Mouse (Mus musculus) MEL (cell line): ENCODE results near the gene Olfr743. TPM values are rescaled to one million over a fixed set of nuclear protein-coding genes. Genes with fewer than 3 reads are reported as not detected.

Experiments used
- DNase-seq: peaks from one replicate; pipeline ENCODE4 v3.0.0; 2011; ENCODE audit warnings: low read depth, low spot score
- H3K27ac ChIP-seq: 2 replicates; pipeline ENCODE4 v1.5.1; 2012; ENCODE audit warnings: low read depth, mild to moderate bottlenecking, control low read depth, low read length, moderate library complexity; ENCODE audit not compliant: control insufficient read depth
- H3K27me3 ChIP-seq, 2 experiments: fragments of 150-350 bp in 1 of 2; sonication (generic) in 1 of 2; 2 replicates each; pipeline ENCODE4 v1.6.1; 2012; ENCODE audit warnings: low read length in 2 of 2, mild to moderate bottlenecking in 2 of 2, improper control_type of control experiment in 1 of 2, moderate library complexity in 1 of 2; ENCODE audit not compliant: insufficient read depth in 2 of 2, control insufficient read depth in 1 of 2
- H3K36me3 ChIP-seq, 2 experiments: 2 replicates each; pipeline ENCODE4 v1.6.1; 2012 to 2014; ENCODE audit warnings: low read length in 2 of 2, improper control_type of control experiment in 1 of 2, inconsistent platforms in 1 of 2, mild to moderate bottlenecking in 1 of 2; ENCODE audit not compliant: insufficient read depth in 2 of 2, control insufficient read depth in 1 of 2
- H3K4me1 ChIP-seq, 2 experiments: fragments of 150-350 bp in 1 of 2; sonication (generic) in 1 of 2; 2 replicates each; pipeline ENCODE4 v1.6.1; 2012; ENCODE audit warnings: low read length in 2 of 2, improper control_type of control experiment in 1 of 2, mild to moderate bottlenecking in 1 of 2; ENCODE audit not compliant: insufficient read depth in 2 of 2, control insufficient read depth in 1 of 2
- H3K4me3 ChIP-seq, 2 experiments: fragments of 150-350 bp in 1 of 2; sonication (generic) in 1 of 2; 2 replicates each; pipeline ENCODE4 v1.5.1; 2012; ENCODE audit warnings: low read depth in 2 of 2, low read length in 2 of 2, mild to moderate bottlenecking in 2 of 2, moderate library complexity in 2 of 2, control low read depth in 1 of 2, improper control_type of control experiment in 1 of 2; ENCODE audit not compliant: control insufficient read depth in 1 of 2, insufficient read depth in 1 of 2
- H3K79me2 ChIP-seq: 2 replicates; pipeline ENCODE4 v1.6.1; 2012; ENCODE audit warnings: mild to moderate bottlenecking, low read length, moderate library complexity; ENCODE audit not compliant: control insufficient read depth, poor library complexity, insufficient read depth
- H3K9ac ChIP-seq: 2 replicates; pipeline ENCODE4 v1.6.1; 2012; ENCODE audit warnings: low read depth, mild to moderate bottlenecking, control low read depth, low read length, moderate library complexity; ENCODE audit not compliant: control insufficient read depth, poor library complexity, severe bottlenecking
- H3K9me3 ChIP-seq: fragments of 150-350 bp; sonication (generic); replicated peaks from 2 replicates; pipeline ENCODE4 v1.6.1; 2012; ENCODE audit warnings: mild to moderate bottlenecking, low read length, improper control_type of control experiment, moderate library complexity; ENCODE audit not compliant: insufficient read depth
- BHLHE40 ChIP-seq: IDR thresholded peaks from 2 replicates; pipeline ENCODE4 v1.6.1; 2012; ENCODE audit warnings: low read depth, mild to moderate bottlenecking, inconsistent platforms, low read length, improper control_type of control experiment, borderline replicate concordance
- CHD1 ChIP-seq: IDR thresholded peaks from 2 replicates; pipeline ENCODE4 v1.6.1; 2012; ENCODE audit warnings: low read depth, mild to moderate bottlenecking, inconsistent platforms, low read length, improper control_type of control experiment
- CHD2 ChIP-seq: IDR thresholded peaks from 2 replicates; pipeline ENCODE4 v1.6.1; 2011; ENCODE audit warnings: low read length, improper control_type of control experiment
- CTCF ChIP-seq, 3 experiments: IDR thresholded peaks in 2 of 3; conservative IDR thresholded peaks in 1 of 3; 2 replicates each; pipeline ENCODE4 v1.5.1; 2011 to 2012; ENCODE audit warnings: low read length in 3 of 3, low read depth in 2 of 3, mild to moderate bottlenecking in 2 of 3, improper control_type of control experiment in 1 of 3, inconsistent platforms in 1 of 3, mixed read lengths in 1 of 3, moderate library complexity in 1 of 3; ENCODE audit not compliant: control insufficient read depth in 1 of 3, insufficient read depth in 1 of 3, poor library complexity in 1 of 3, severe bottlenecking in 1 of 3
- ETS1 ChIP-seq: IDR thresholded peaks from 2 replicates; pipeline ENCODE4 v1.6.1; 2012; ENCODE audit warnings: low read depth, mild to moderate bottlenecking, inconsistent platforms, low read length, improper control_type of control experiment, moderate library complexity
- GABPA ChIP-seq: IDR thresholded peaks from 2 replicates; pipeline ENCODE4 v1.6.1; 2012; ENCODE audit warnings: low read depth, mild to moderate bottlenecking, inconsistent platforms, low read length, improper control_type of control experiment, moderate library complexity
- GATA1 ChIP-seq: IDR thresholded peaks from 2 replicates; pipeline ENCODE4 v1.6.1; 2011; ENCODE audit warnings: low read depth, low read length, improper control_type of control experiment
- JUND ChIP-seq: IDR thresholded peaks from 2 replicates; pipeline ENCODE4 v1.6.1; 2011; ENCODE audit warnings: low read depth, mild to moderate bottlenecking, improper control_type of control experiment, low read length
- KAT2A ChIP-seq: conservative IDR thresholded peaks from 2 replicates; pipeline ENCODE4 v1.6.1; 2012; ENCODE audit warnings: low read depth, low read length, improper control_type of control experiment, inconsistent platforms
- MAFK ChIP-seq: IDR thresholded peaks from 2 replicates; pipeline ENCODE4 v1.6.1; 2011; ENCODE audit warnings: low read depth, mild to moderate bottlenecking, low read length, improper control_type of control experiment, borderline replicate concordance
- MEF2A ChIP-seq: IDR thresholded peaks from 2 replicates; pipeline ENCODE4 v1.6.1; 2014; ENCODE audit warnings: low read depth, mild to moderate bottlenecking, inconsistent platforms, low read length, improper control_type of control experiment; ENCODE audit not compliant: poor library complexity, insufficient replicate concordance, severe bottlenecking; ENCODE audit errors: extremely low read depth
- MXI1 ChIP-seq: IDR thresholded peaks from 2 replicates; pipeline ENCODE4 v1.6.1; 2011; ENCODE audit warnings: mild to moderate bottlenecking, low read depth, low read length, improper control_type of control experiment
- MYB ChIP-seq: IDR thresholded peaks from 2 replicates; pipeline ENCODE4 v1.6.1; 2011; ENCODE audit warnings: mild to moderate bottlenecking, low read depth, low read length, improper control_type of control experiment
- MYC ChIP-seq: IDR thresholded peaks from 2 replicates; pipeline ENCODE4 v1.6.1; 2011; ENCODE audit warnings: low read depth, mild to moderate bottlenecking, low read length, improper control_type of control experiment, moderate library complexity
- POLR2A ChIP-seq, 2 experiments: IDR thresholded peaks; 2 replicates each; pipeline ENCODE4 v1.6.1; 2011 to 2012; ENCODE audit warnings: low read length in 2 of 2, mild to moderate bottlenecking in 2 of 2, control low read depth in 1 of 2, improper control_type of control experiment in 1 of 2, low read depth in 1 of 2, moderate library complexity in 1 of 2; ENCODE audit not compliant: control insufficient read depth in 1 of 2, insufficient read depth in 1 of 2, poor library complexity in 1 of 2
- POLR2AphosphoS2 ChIP-seq: IDR thresholded peaks from 2 replicates; pipeline ENCODE4 v1.6.1; 2011; ENCODE audit warnings: low read length, improper control_type of control experiment
- POLR2AphosphoS5 ChIP-seq: IDR thresholded peaks from 2 replicates; pipeline ENCODE4 v1.6.1; 2012; ENCODE audit warnings: low read depth, borderline replicate concordance, mild to moderate bottlenecking, inconsistent platforms, low read length, moderate library complexity, mixed read lengths
- RAD21 ChIP-seq: IDR thresholded peaks from 2 replicates; pipeline ENCODE4 v1.6.1; 2011; ENCODE audit warnings: mild to moderate bottlenecking, low read depth, low read length, improper control_type of control experiment
- RCOR1 ChIP-seq: IDR thresholded peaks from 2 replicates; pipeline ENCODE4 v1.6.1; 2012; ENCODE audit warnings: low read depth, mild to moderate bottlenecking, inconsistent platforms, low read length, improper control_type of control experiment
- SIN3A ChIP-seq: IDR thresholded peaks from 2 replicates; pipeline ENCODE4 v1.6.1; 2012; ENCODE audit warnings: low read length, improper control_type of control experiment, inconsistent platforms
- SMC3 ChIP-seq: IDR thresholded peaks from 2 replicates; pipeline ENCODE4 v1.6.1; 2011; ENCODE audit warnings: low read depth, low read length, improper control_type of control experiment
- TAL1 ChIP-seq: IDR thresholded peaks from 2 replicates; pipeline ENCODE4 v1.6.1; 2012; ENCODE audit warnings: mild to moderate bottlenecking, inconsistent platforms, low read length, moderate library complexity, mixed read lengths
- TBP ChIP-seq: IDR thresholded peaks from 2 replicates; pipeline ENCODE4 v1.8.0; 2011; ENCODE audit warnings: low read depth, low read length, improper control_type of control experiment
- TCF12 ChIP-seq: IDR thresholded peaks from 2 replicates; pipeline ENCODE4 v1.6.1; 2014; ENCODE audit warnings: low read depth, mild to moderate bottlenecking, inconsistent platforms, low read length, improper control_type of control experiment, moderate library complexity
- UBTF ChIP-seq: IDR thresholded peaks from 2 replicates; pipeline ENCODE4 v1.6.1; 2012; ENCODE audit warnings: low read depth, mild to moderate bottlenecking, inconsistent platforms, low read length, improper control_type of control experiment, moderate library complexity, borderline replicate concordance; ENCODE audit not compliant: insufficient read depth
- USF1 ChIP-seq: IDR thresholded peaks from 2 replicates; pipeline ENCODE4 v1.6.1; 2014; ENCODE audit warnings: low read depth, mild to moderate bottlenecking, inconsistent platforms, low read length, improper control_type of control experiment, moderate library complexity
- ZC3H11A ChIP-seq: IDR thresholded peaks from 2 replicates; pipeline ENCODE4 v1.6.1; 2012; ENCODE audit warnings: low read depth, mild to moderate bottlenecking, inconsistent platforms, low read length, improper control_type of control experiment
- ZKSCAN1 ChIP-seq: IDR thresholded peaks from 2 replicates; pipeline ENCODE4 v1.6.1; 2012; ENCODE audit warnings: low read depth, mild to moderate bottlenecking, inconsistent platforms, low read length, improper control_type of control experiment, moderate library complexity
- polyA plus RNA-seq, 2 experiments: library from polyadenylated mRNA; stranded (reverse) in 1 of 2; unstranded in 1 of 2; fragments of >175 nt in 1 of 2; fragments of >200 nt in 1 of 2; gene quantifications; 2 replicates each; pipeline versions ENCODE4 v1.2.1 to v1.2.4; 2012; ENCODE audit warnings: low replicate concordance in 2 of 2, low read depth in 1 of 2; ENCODE audit not compliant: insufficient read length in 2 of 2, insufficient read depth in 1 of 2, missing spikeins in 1 of 2
- total RNA-seq: library from RNA; depleted of rRNA; stranded (reverse); fragments of 300-350 nt; gene quantifications from 2 replicates; pipeline ENCODE4 v1.2.3, GENCODE M21; 2012; rRNA removed

Gene Olfr743
- total RNA-seq (not detected in 2 replicates), polyA plus RNA-seq (not detected)

GRCm38 (mm10) chr14:50521539-50521938, at the start of gene Olfr743:
Gene Olfr743, plus strand, starts transcription at chr14:50521839.
- no peaks in the 10 kb centered on the region for H3K4me1 ChIP-seq
- no peak for TF ChIP-seq POLR2A (IDR thresholded peaks at IDR 0.05; ENCODE audit: control insufficient read depth in 1 of 2, insufficient read depth in 1 of 2, low read depth in 1 of 2, low read length in 2 of 2, poor library complexity in 1 of 2)
- H3K9me3 ChIP-seq, result no peaks in the 10 kb centered on the region
- DNase-seq, result no peak
- no peak within 1 kb of the TSS for H3K27ac ChIP-seq
- H3K79me2 ChIP-seq, result no peaks in the 10 kb centered on the region
- no peak within 1 kb of the TSS for H3K4me3 ChIP-seq
- no peak within 1 kb of the TSS for H3K9ac ChIP-seq
- H3K27me3 ChIP-seq, result no peaks in the 10 kb centered on the region
- H3K36me3 ChIP-seq, result no peaks in the 10 kb centered on the region

- Histone ChIP-seq H3K9me3 (no peaks in the 10 kb centered on the region), H3K79me2 (no peaks in the 10 kb centered on the region)
Measured at GRCm38 (mm10) chr14:50472438-50472837, 49.2 kb upstream of the Olfr743 start, which contains the start of gene Olfr741. Gene Olfr741, plus strand, starts transcription at chr14:50472738.

GRCm38 (mm10) chr14:50478406-50478805, 43.2 kb upstream of the Olfr743 start:
- DNase-seq, result no peak
- TF ChIP-seq POLR2AphosphoS5 (no peak), RAD21 (no peak), SIN3A (no peak), TCF12 (no peak), RCOR1 (no peak), POLR2AphosphoS2 (no peak), CHD2 (no peak), JUND (no peak), POLR2A (IDR thresholded peaks at IDR 0.05; ENCODE audit: control insufficient read depth in 1 of 2, insufficient read depth in 1 of 2, low read depth in 1 of 2, low read length in 2 of 2, poor library complexity in 1 of 2) (no peak), TAL1 (no peak), BHLHE40 (no peak), ZKSCAN1 (no peak), KAT2A (no peak), MEF2A (no peak), USF1 (no peak), ZC3H11A (no peak), UBTF (no peak)
- H3K27me3 ChIP-seq, result no peaks in the 10 kb centered on the region
- no peaks in the 10 kb centered on the region for H3K36me3 ChIP-seq
- no peak overlapping the region for H3K27ac ChIP-seq
- no peak overlapping the region for H3K4me3 ChIP-seq
- no peaks in the 10 kb centered on the region for H3K9me3 ChIP-seq
- no peaks in the 10 kb centered on the region for H3K4me1 ChIP-seq
- H3K9ac ChIP-seq, result no peak overlapping the region
- no peaks in the 10 kb centered on the region for H3K79me2 ChIP-seq

More at GRCm38 (mm10) chr14:50472438-50472837, 49.2 kb upstream of the Olfr743 start, which contains the start of gene Olfr741:
- Histone ChIP-seq H3K9ac (no peak within 1 kb of the TSS), H3K36me3 (no peaks in the 10 kb centered on the region), H3K27ac (no peak within 1 kb of the TSS), H3K4me1 (no peaks in the 10 kb centered on the region), H3K4me3 (no peak within 1 kb of the TSS), H3K27me3 (no peaks in the 10 kb centered on the region)
- no peak for TF ChIP-seq MXI1
- no peak for TF ChIP-seq MYB
- TF ChIP-seq RAD21, result no peak
- TF ChIP-seq ETS1, result no peak
- no peak for TF ChIP-seq POLR2A (IDR thresholded peaks at IDR 0.05; ENCODE audit: control insufficient read depth in 1 of 2, insufficient read depth in 1 of 2, low read depth in 1 of 2, low read length in 2 of 2, poor library complexity in 1 of 2)
- TF ChIP-seq GATA1, result no peak
- no peak for TF ChIP-seq MAFK
- no peak for TF ChIP-seq POLR2AphosphoS2
- TF ChIP-seq BHLHE40, result no peak
- no peak for TF ChIP-seq SMC3
- TF ChIP-seq MYC, result no peak
- TF ChIP-seq TBP, result no peak
- no peak for TF ChIP-seq KAT2A
- no peak for TF ChIP-seq ZC3H11A
- no peak for TF ChIP-seq CHD1
- TF ChIP-seq POLR2AphosphoS5, result no peak
- TF ChIP-seq GABPA, result no peak
- no peak for TF ChIP-seq CTCF (IDR thresholded peaks at IDR 0.05 in 2 of 3, conservative IDR thresholded peaks at IDR 0.05 in 1 of 3; ENCODE audit: control insufficient read depth in 1 of 3, insufficient read depth in 1 of 3, low read depth in 2 of 3, low read length in 3 of 3, poor library complexity in 1 of 3, severe bottlenecking in 1 of 3)
- no peak for TF ChIP-seq CHD2
- no peak for DNase-seq
